Mouse (Mus musculus) liver, adult 2 months (tissue): ENCODE results near the gene Pdzd3.
A peak's percentile ranks its signal among the peaks of the same experiment; 100 is the strongest.

Experiments
- CTCF ChIP-seq: fragments of 200-500 bp; IDR thresholded peaks from 2 replicates; pipeline ENCODE4 v1.5.1; 2011; ENCODE audit warnings: low read depth, low read length, control low read depth
- POLR2A ChIP-seq: fragments of 200-500 bp; IDR thresholded peaks from 2 replicates; pipeline ENCODE4 v1.6.1; 2011; ENCODE audit warnings: low read length, control low read depth; ENCODE audit not compliant: insufficient read depth; ENCODE audit errors: extremely low read depth

DNA sequence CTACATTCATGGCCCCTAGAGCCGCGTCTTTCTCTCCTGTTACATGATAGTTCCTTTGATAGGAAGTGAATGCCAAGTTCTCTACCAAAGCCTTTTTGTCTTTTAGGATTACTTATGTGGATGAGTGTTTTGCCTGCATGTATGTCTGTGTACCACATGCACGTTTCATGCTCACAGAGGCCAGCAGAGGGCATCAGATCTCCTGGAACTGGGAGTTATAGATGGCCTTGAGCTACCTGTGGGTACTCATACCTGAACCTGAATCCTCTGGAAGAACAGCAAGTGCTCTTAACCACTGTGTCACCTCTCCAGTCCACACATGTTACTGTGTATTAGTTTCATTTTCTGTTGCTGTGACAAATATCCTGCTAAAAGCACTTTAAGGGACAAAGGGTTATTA, 41.2 kb upstream of the Pdzd3 start:
- peak; percentile 52; the same call in 1 of the 2 replicates for TF ChIP-seq CTCF
- TF ChIP-seq POLR2A: no peak
